Mouse (Mus musculus): ENCODE data around the gene Ovol1. TPM values are rescaled to one million over a fixed set of nuclear protein-coding genes. Genes with fewer than 3 reads are reported as not detected.

The Ovol1 gene
- polyA plus RNA-seq, 1 experiment from 2014 or later: 0.13 TPM

DNA sequence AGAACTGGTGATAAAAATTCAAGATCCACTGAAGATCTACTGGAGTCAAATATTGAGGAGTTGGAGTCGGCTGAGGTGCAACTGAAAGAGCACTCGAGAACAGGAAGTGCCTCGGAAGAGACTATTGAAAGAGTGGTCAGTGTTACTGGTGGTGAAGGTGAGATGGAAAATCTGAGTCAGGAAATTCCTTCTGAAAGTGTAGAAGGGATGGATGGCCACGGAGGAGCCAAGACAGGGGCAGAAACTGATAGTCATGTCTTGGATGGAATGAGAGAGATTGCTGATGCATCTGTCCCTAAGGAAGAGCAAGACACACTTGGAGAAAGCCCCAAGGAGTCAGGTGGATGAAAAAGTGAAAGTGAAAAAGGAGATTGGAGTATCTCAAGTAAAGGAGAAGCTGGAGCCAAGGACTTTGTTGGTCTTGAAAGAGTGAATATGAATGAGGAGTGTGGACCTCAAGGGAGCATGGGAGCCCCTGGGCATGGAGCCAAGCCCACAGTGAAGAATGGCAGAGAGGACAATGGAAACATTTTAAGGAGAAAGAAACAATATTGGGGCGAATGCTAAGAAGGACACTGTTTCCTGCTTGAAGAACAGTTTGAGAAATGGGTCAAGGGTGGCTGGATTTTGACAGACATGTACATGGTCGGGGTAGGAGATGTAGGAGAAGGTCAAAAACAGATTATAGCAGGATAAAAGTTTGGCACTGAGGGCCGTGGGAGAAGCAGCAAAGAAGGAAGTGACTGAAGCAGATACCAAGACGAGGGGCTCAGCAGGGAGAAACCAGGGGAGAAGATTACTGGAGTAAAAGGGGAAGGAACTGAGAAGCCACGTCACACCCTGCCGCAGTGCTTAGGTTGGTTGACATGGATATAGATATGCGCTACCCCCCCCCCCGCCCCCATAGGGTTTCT, 48.1 kb downstream of the Ovol1 start:
- no peak overlapping the region for H3K9ac ChIP-seq
- H3K4me2 ChIP-seq: 0 out of 2 replicates have a peak overlapping the region, but pooled peaks have one; percentile 3
- peaks cover 23% of the 10 kb centered on the region for H3K4me1 ChIP-seq
- H3K27ac ChIP-seq: no peak overlapping the region
- 82% methylated on average over 12 of the region's 12 CpGs for WGBS
- no peaks in the 10 kb centered on the region for H3K9me3 ChIP-seq
- H3K27me3 ChIP-seq (replicated peaks): no peaks in the 10 kb centered on the region
- no peak overlapping the region for H3K4me3 ChIP-seq
- H3K36me3 ChIP-seq (replicated peaks): no peaks in the 10 kb centered on the region
- ATAC-seq (replicated peaks): no peak

DNA sequence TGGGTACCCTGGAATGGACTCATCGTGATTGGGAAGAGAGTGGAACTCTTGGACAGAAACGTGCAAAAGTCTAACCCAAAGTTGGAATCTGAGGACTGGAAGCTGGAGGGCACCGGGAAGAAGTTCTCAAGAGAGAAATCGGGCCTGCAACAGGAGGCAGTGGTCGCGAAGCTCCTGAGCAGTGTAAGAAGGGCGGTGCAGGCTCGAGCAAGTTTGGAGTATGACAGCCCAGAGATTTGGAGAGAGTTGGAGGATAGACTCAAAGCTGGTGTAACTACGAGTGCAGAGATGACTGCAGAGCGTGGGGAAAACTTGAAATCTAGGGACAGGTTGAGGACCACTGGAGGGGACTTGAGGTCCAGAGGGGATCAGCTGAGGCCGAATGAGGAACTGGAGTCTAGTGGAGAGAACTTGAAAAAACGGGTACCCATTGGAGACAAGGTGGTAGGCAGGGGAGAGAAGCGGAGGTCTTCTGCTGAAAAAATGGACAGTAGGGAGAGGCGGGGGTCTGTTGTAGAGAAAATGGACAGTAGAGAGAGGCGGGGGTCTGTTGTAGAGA, 49.3 kb downstream of the Ovol1 start:
- Histone ChIP-seq H3K9me3 (no peaks in the 10 kb centered on the region), H3K36me3 (replicated peaks) (no peaks in the 10 kb centered on the region), H3K4me1 (peaks cover 27% of the 10 kb centered on the region), H3K9ac (peak overlapping the region; percentile 62), H3K4me3 (peak overlapping the region; percentile 59), H3K27me3 (replicated peaks) (no peaks in the 10 kb centered on the region), H3K4me2 (peak overlapping the region; percentile 86), H3K27ac (peak overlapping the region; percentile 54)
- WGBS: 48% methylated on average over 14 of the region's 15 CpGs
- 0 out of 2 replicates have a peak, but pooled peaks have one; percentile 2 for ATAC-seq (replicated peaks)

DNA sequence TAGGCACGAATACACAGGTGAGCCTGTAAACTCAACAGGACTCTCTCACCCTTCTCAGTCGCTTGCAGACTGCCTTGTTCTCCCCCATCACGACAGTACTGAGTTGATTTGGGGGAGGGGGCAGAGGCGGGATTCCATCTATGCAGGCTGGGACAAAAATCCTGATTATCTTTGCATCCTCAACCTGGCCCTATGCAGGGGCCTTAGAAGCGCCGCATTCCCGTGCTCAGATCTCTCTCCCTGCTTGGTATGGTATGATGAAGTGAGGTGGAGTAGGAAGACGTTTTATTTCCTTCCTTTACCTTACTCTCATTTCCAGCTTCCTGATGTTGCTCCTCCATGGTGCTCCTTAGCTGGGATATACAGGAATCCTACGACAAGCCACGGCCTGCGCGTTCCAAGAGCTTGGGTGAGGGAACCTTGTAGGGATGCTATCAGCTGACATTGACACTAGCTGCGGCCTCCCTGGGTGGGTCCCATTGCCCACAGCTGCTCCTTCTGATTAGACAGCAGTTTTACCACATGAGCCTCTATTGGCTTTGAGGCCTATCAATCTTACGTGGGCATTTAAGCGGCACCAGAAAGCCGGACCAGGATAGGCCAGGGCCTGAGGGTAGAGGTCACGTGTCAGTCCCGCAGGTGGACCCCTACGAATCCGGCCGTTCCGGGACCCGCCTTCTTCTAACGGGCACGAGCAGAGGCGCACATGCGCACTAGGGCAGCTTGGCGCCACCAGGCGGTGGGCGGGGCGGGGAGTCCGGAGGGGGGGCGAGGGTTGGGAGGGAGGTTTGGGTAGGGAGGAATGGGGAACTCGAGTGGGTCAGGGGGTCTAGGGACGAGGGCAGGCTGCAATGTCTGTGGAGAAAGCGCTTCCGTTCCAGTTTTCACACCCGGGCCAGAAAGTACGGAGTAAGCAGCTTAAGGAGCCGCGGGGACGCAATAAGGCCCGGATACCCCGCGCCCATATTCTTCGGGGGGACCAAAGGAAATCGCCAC, 50.1 kb downstream of the Ovol1 start, which contains the start of gene Snx32:
TSS of gene Snx32 (minus strand) at position 508 of the 996 bp plus-strand sequence.
- peak; percentile 99 for ATAC-seq (replicated peaks)
- WGBS: 3% methylated on average over 47 of the region's 47 CpGs
- H3K9ac ChIP-seq: peak within 1 kb of the TSS; percentile 62
- peaks cover 28% of the 10 kb centered on the region for H3K4me1 ChIP-seq
- H3K9me3 ChIP-seq: no peaks in the 10 kb centered on the region
- peak within 1 kb of the TSS; percentile 59 for H3K4me3 ChIP-seq
- no peaks in the 10 kb centered on the region for H3K36me3 ChIP-seq (replicated peaks)
- peak within 1 kb of the TSS; percentile 86 for H3K4me2 ChIP-seq
- H3K27ac ChIP-seq: peak within 1 kb of the TSS; percentile 81
- no peaks in the 10 kb centered on the region for H3K27me3 ChIP-seq (replicated peaks)

DNA sequence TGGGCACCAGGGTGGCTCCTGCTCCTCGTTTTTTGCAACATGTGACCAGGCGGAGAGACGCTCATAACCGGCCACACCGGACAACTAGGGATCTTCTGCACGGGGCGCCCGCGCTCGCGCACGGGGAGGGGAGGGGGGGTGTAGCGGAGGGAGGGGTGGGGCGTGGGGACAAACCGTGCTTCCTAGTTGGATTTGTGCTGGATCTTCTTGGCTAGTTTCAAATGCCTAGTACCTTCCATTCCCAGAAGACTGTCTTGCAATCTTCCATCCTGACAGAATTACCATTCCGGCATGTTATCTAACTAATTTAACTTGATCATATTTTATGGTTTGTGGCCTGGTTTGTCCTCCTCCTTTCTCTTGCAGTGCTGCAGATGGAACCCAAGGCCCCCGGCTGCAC, 56.8 kb downstream of the Ovol1 start, which contains the start of gene 1700020D05Rik:
TSS of gene 1700020D05Rik (minus strand) at position 101 of the 400 bp plus-strand sequence.
- peaks cover 5% of the 10 kb centered on the region; the same call in 1 of the 2 replicates for H3K4me1 ChIP-seq
- no peak within 1 kb of the TSS for H3K4me3 ChIP-seq
- WGBS: 57% methylated on average over 17 of the region's 17 CpGs
- H3K9me3 ChIP-seq: no peaks in the 10 kb centered on the region
- H3K4me2 ChIP-seq: no peak within 1 kb of the TSS
- no peak within 1 kb of the TSS for H3K27ac ChIP-seq
- H3K9ac ChIP-seq: no peak within 1 kb of the TSS
- 0 out of 2 replicates have a peak, but pooled peaks cover 4% of the 10 kb centered on the region for H3K36me3 ChIP-seq (replicated peaks)
- ATAC-seq (replicated peaks): no peak
- no peaks in the 10 kb centered on the region for H3K27me3 ChIP-seq (replicated peaks)

DNA sequence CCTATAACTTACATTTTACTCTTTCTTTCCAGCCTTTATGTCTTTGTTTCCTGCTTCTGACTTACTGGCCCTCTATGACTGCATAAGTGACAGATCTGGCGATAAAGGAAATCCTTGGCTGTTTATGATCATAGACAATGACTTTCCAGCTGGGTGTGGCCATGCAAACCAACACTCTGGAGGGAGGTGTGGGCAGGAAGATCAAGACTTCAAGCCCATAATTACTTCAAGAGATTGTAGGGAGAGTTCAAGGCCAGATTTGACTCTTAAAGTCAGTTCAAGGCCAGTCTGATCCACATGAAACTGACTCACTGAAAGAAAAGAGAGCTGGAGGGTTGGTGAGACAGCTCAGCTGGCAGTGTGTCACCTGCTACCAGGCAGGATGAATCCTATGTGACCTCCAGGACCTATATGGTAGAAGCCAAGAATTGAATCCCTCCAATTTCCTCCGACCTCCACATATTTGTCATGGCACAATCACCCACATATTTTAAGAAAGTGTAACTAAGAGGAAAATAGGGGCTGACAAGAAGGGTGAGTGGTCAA, 60.0 kb downstream of the Ovol1 start:
- no peaks in the 10 kb centered on the region for H3K27me3 ChIP-seq (replicated peaks)
- no peaks in the 10 kb centered on the region for H3K4me1 ChIP-seq
- ATAC-seq (replicated peaks): no peak
- H3K36me3 ChIP-seq (replicated peaks): peaks cover 32% of the 10 kb centered on the region
- no peak overlapping the region for H3K27ac ChIP-seq
- WGBS: 93% methylated on average over 2 of the region's 2 CpGs
- no peak overlapping the region for H3K4me2 ChIP-seq
- no peak overlapping the region for H3K4me3 ChIP-seq
- H3K9me3 ChIP-seq: no peaks in the 10 kb centered on the region
- no peak overlapping the region for H3K9ac ChIP-seq

Other genes starting within 250 kb of the Ovol1 start
- gene Catsper1, start 224.9 kb downstream of the Ovol1 start, polyA plus RNA-seq (2015; fragmentation: Nextera tagmentation; extraction: Ambion mirVana): not detected in 2 replicates
- 5.9 and 7.2 TPM in 2 replicates for gene Cst6, start 211.1 kb downstream of the Ovol1 start, polyA plus RNA-seq (2015; fragmentation: Nextera tagmentation; extraction: Ambion mirVana)
- 43.6 and 43.8 TPM in 2 replicates for gene Eif1ad, start 193.9 kb downstream of the Ovol1 start, polyA plus RNA-seq (2015; fragmentation: Nextera tagmentation; extraction: Ambion mirVana)
- gene Banf1, start 193.5 kb downstream of the Ovol1 start, polyA plus RNA-seq (2015; fragmentation: Nextera tagmentation; extraction: Ambion mirVana): 307 and 337 TPM in 2 replicates
- 72.5 and 77.3 TPM in 2 replicates for gene Sart1, start 171.9 kb downstream of the Ovol1 start, polyA plus RNA-seq (2015; fragmentation: Nextera tagmentation; extraction: Ambion mirVana)
- gene Tsga10ip, start 158.1 kb downstream of the Ovol1 start, polyA plus RNA-seq (2015; fragmentation: Nextera tagmentation; extraction: Ambion mirVana): not detected in 2 replicates
- gene Drap1, start 135.7 kb downstream of the Ovol1 start, polyA plus RNA-seq (2015; fragmentation: Nextera tagmentation; extraction: Ambion mirVana): 291 and 296 TPM in 2 replicates
- 71.5 and 74.9 TPM in 2 replicates for gene AI837181, start 135.5 kb downstream of the Ovol1 start, polyA plus RNA-seq (2015; fragmentation: Nextera tagmentation; extraction: Ambion mirVana)
- gene Fosl1, start 113.1 kb downstream of the Ovol1 start, polyA plus RNA-seq (2015; fragmentation: Nextera tagmentation; extraction: Ambion mirVana): 0.40 TPM in 1 of 2 replicates, not detected in the other
- gene Ccdc85b, start 102.8 kb downstream of the Ovol1 start, polyA plus RNA-seq (2015; fragmentation: Nextera tagmentation; extraction: Ambion mirVana): 11.7 and 13.2 TPM in 2 replicates
- gene Fibp, start 100.0 kb downstream of the Ovol1 start, polyA plus RNA-seq (2015; fragmentation: Nextera tagmentation; extraction: Ambion mirVana): 180 and 185 TPM in 2 replicates
- 5.4 and 6.5 TPM in 2 replicates for gene Ctsw, start 92.1 kb downstream of the Ovol1 start, polyA plus RNA-seq (2015; fragmentation: Nextera tagmentation; extraction: Ambion mirVana)
- gene Efemp2, start 86.7 kb downstream of the Ovol1 start, polyA plus RNA-seq (2015; fragmentation: Nextera tagmentation; extraction: Ambion mirVana): 41.3 and 45.9 TPM in 2 replicates
- gene Mus81, start 72.2 kb downstream of the Ovol1 start, polyA plus RNA-seq (2015; fragmentation: Nextera tagmentation; extraction: Ambion mirVana): 54.3 and 60.2 TPM in 2 replicates
- gene Cfl1, start 70.2 kb downstream of the Ovol1 start, polyA plus RNA-seq (2015; fragmentation: Nextera tagmentation; extraction: Ambion mirVana): 3,624 and 3,631 TPM in 2 replicates
- 0.17 TPM in 1 of 2 replicates, not detected in the other for gene 1700020D05Rik, start 56.9 kb downstream of the Ovol1 start, polyA plus RNA-seq (2015; fragmentation: Nextera tagmentation; extraction: Ambion mirVana)
- gene Snx32, start 50.1 kb downstream of the Ovol1 start, polyA plus RNA-seq (2015; fragmentation: Nextera tagmentation; extraction: Ambion mirVana): 106 and 111 TPM in 2 replicates
- 3.0 and 3.1 TPM in 2 replicates for gene Ap5b1, start 7.4 kb upstream of the Ovol1 start, polyA plus RNA-seq (2015; fragmentation: Nextera tagmentation; extraction: Ambion mirVana)
- 56.2 and 57.7 TPM in 2 replicates for gene Rnaseh2c, start 41.2 kb upstream of the Ovol1 start, polyA plus RNA-seq (2015; fragmentation: Nextera tagmentation; extraction: Ambion mirVana)
- 82.3 and 84.7 TPM in 2 replicates for gene Kat5, start 49.6 kb upstream of the Ovol1 start, polyA plus RNA-seq (2015; fragmentation: Nextera tagmentation; extraction: Ambion mirVana)
- gene Rela, start 76.8 kb upstream of the Ovol1 start, polyA plus RNA-seq (2015; fragmentation: Nextera tagmentation; extraction: Ambion mirVana): 36.9 and 39.2 TPM in 2 replicates
- gene Sipa1, start 103.1 kb upstream of the Ovol1 start, polyA plus RNA-seq (2015; fragmentation: Nextera tagmentation; extraction: Ambion mirVana): 17.1 and 19.6 TPM in 2 replicates
- 12.5 and 14.0 TPM in 2 replicates for gene Map3k11, start 128.1 kb upstream of the Ovol1 start, polyA plus RNA-seq (2015; fragmentation: Nextera tagmentation; extraction: Ambion mirVana)
- 29.2 TPM in 2 replicates for gene Pcnx3, start 128.3 kb upstream of the Ovol1 start, polyA plus RNA-seq (2015; fragmentation: Nextera tagmentation; extraction: Ambion mirVana)
- 0.19 and 0.28 TPM in 2 replicates for gene Kcnk7, start 143.7 kb upstream of the Ovol1 start, polyA plus RNA-seq (2015; fragmentation: Nextera tagmentation; extraction: Ambion mirVana)
- 23.7 and 25.5 TPM in 2 replicates for gene Ehbp1l1, start 165.7 kb upstream of the Ovol1 start, polyA plus RNA-seq (2015; fragmentation: Nextera tagmentation; extraction: Ambion mirVana)
- 158 and 165 TPM in 2 replicates for gene Fam89b, start 169.0 kb upstream of the Ovol1 start, polyA plus RNA-seq (2015; fragmentation: Nextera tagmentation; extraction: Ambion mirVana)
- 8.2 and 12.6 TPM in 2 replicates for gene Ltbp3, start 180.3 kb upstream of the Ovol1 start, polyA plus RNA-seq (2015; fragmentation: Nextera tagmentation; extraction: Ambion mirVana)
- gene Scyl1, start 210.8 kb upstream of the Ovol1 start, polyA plus RNA-seq (2015; fragmentation: Nextera tagmentation; extraction: Ambion mirVana): 87.6 and 94.7 TPM in 2 replicates